Mouse (Mus musculus): ENCODE data around the gene Fam117a. TPM values are rescaled to one million over a fixed set of nuclear protein-coding genes. Genes with fewer than 3 reads are reported as not detected.

Gene Fam117a
- total and polyA plus RNA-seq, 2 experiments: 1.8 to 7.4 TPM

DNA sequence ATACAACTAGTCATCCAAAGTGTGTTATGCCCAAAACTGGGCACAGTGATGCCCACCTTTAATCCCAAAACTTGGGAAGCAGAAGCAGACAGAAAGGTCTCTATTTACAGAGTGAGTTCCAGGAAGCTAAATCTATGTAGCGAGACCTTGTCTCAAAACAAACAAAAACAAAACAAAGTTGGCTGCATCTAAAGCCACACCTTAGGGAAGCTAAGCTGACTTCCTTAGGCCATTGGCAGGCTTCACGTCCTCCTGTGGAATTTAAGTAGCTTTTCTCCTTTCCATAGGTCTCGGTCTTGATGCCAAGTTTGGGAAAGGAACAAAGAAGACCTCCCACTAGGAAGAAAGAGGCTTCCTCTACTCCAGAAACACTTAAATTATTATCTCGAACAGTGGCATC, 54.4 kb downstream of the Fam117a start:
- no peak overlapping the region for H3K9ac ChIP-seq (ENCODE audit: low read depth, low read length)
- 72% methylated on average over 4 of the region's 4 CpGs for WGBS
- no peak overlapping the region for H3K27ac ChIP-seq (replicated peaks; ENCODE audit: insufficient read depth, low read depth, low read length)
- H3K36me3 ChIP-seq (ENCODE audit: control insufficient read depth, insufficient read depth, low read length): peaks cover 27% of the 10 kb centered on the region
- DNase-seq (ENCODE audit: extremely low read depth, low read depth, low spot score): no peak
- H3K27me3 ChIP-seq (ENCODE audit: control insufficient read depth, insufficient read depth, low read length): no peaks in the 10 kb centered on the region
- TF ChIP-seq POLR2A (IDR thresholded peaks at IDR 0.05; ENCODE audit: extremely low read depth, insufficient read depth, low read length) (no peak), CTCF (IDR thresholded peaks at IDR 0.05; ENCODE audit: low read depth, low read length) (no peak)
- no peak overlapping the region for H3K4me3 ChIP-seq (ENCODE audit: insufficient read depth, low read depth, low read length)
- no peaks in the 10 kb centered on the region for H3K79me2 ChIP-seq (ENCODE audit: control insufficient read depth, insufficient read depth, low read length)
- H3K4me1 ChIP-seq (ENCODE audit: control insufficient read depth, insufficient read depth, low read length): peaks cover 12% of the 10 kb centered on the region

DNA sequence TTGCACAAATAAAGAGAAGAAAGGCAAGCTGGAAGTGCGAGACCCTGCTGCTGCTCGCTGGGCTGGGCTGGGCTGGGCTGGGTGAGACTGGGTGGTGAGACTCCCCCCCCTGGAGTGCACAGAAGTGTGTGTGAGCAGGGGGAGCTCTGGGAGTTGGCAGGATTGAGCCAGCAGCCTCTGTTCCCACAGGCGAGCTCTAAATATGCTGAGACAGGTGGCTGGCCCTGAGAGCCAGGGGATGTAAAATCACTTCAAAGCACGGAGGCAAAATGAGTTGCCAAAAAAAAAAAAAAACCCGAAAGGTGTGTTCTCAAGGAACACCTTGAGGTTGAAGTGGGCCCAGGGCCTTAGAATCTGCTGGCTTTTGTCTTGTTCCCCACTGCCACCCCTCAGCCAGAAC, 54.9 kb downstream of the Fam117a start:
- WGBS: 79% methylated on average over 5 of the region's 5 CpGs

DNA sequence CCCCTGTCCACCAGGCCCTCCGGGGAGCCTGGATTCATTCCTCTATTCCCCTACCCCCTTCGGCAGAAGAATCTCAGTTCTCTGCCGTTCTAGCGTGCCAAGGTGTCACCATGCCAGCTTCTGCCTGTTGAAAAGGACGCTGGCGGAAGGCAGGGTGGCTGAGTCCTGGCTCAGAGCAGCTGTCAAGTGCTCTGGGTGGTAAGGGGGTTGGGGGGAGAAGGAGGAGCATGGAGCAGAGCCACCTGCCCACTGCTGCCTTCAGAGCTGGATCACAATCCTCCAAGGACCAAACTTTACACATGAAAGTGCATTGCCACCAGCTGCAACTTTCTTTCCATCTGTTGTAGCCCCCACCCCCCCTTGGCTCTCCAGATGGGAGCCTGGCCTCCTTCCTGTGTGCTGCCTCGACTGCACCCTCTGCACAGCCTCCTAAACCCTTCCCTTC, 55.4 kb downstream of the Fam117a start:
- no peaks in the 10 kb centered on the region for H3K27me3 ChIP-seq (ENCODE audit: control insufficient read depth, insufficient read depth, low read length)
- no peak for TF ChIP-seq CTCF (IDR thresholded peaks at IDR 0.05; ENCODE audit: low read depth, low read length)
- no peak for TF ChIP-seq POLR2A (IDR thresholded peaks at IDR 0.05; ENCODE audit: extremely low read depth, insufficient read depth, low read length)
- DNase-seq (ENCODE audit: extremely low read depth, low read depth, low spot score): no peak
- no peaks in the 10 kb centered on the region for H3K79me2 ChIP-seq (ENCODE audit: control insufficient read depth, insufficient read depth, low read length)
- H3K9ac ChIP-seq (ENCODE audit: low read depth, low read length): no peak overlapping the region
- H3K27ac ChIP-seq (replicated peaks; ENCODE audit: insufficient read depth, low read depth, low read length): no peak overlapping the region
- whole genome bisulfite sequencing: 67% methylated on average over 7 of the region's 7 CpGs
- peaks cover 3% of the 10 kb centered on the region; the same call in 1 of the 2 replicates for H3K4me1 ChIP-seq (ENCODE audit: control insufficient read depth, insufficient read depth, low read length)
- no peak overlapping the region for H3K4me3 ChIP-seq (ENCODE audit: insufficient read depth, low read depth, low read length)
- H3K36me3 ChIP-seq (ENCODE audit: control insufficient read depth, insufficient read depth, low read length): peaks cover 27% of the 10 kb centered on the region

More for the DNA sequence above, 54.9 kb downstream of the Fam117a start:
- peaks cover 27% of the 10 kb centered on the region for H3K36me3 ChIP-seq (ENCODE audit: control insufficient read depth, insufficient read depth, low read length)
- TF ChIP-seq POLR2A (IDR thresholded peaks at IDR 0.05; ENCODE audit: extremely low read depth, insufficient read depth, low read length) (no peak), CTCF (IDR thresholded peaks at IDR 0.05; ENCODE audit: low read depth, low read length) (no peak)
- H3K9ac ChIP-seq (ENCODE audit: low read depth, low read length): no peak overlapping the region
- no peak for DNase-seq (ENCODE audit: extremely low read depth, low read depth, low spot score)
- no peak overlapping the region for H3K4me3 ChIP-seq (ENCODE audit: insufficient read depth, low read depth, low read length)
- peaks cover 7% of the 10 kb centered on the region; the same call in 1 of the 2 replicates for H3K4me1 ChIP-seq (ENCODE audit: control insufficient read depth, insufficient read depth, low read length)
- H3K27ac ChIP-seq (replicated peaks; ENCODE audit: insufficient read depth, low read depth, low read length): no peak overlapping the region
- H3K79me2 ChIP-seq (ENCODE audit: control insufficient read depth, insufficient read depth, low read length): no peaks in the 10 kb centered on the region
- H3K27me3 ChIP-seq (ENCODE audit: control insufficient read depth, insufficient read depth, low read length): no peaks in the 10 kb centered on the region

DNA sequence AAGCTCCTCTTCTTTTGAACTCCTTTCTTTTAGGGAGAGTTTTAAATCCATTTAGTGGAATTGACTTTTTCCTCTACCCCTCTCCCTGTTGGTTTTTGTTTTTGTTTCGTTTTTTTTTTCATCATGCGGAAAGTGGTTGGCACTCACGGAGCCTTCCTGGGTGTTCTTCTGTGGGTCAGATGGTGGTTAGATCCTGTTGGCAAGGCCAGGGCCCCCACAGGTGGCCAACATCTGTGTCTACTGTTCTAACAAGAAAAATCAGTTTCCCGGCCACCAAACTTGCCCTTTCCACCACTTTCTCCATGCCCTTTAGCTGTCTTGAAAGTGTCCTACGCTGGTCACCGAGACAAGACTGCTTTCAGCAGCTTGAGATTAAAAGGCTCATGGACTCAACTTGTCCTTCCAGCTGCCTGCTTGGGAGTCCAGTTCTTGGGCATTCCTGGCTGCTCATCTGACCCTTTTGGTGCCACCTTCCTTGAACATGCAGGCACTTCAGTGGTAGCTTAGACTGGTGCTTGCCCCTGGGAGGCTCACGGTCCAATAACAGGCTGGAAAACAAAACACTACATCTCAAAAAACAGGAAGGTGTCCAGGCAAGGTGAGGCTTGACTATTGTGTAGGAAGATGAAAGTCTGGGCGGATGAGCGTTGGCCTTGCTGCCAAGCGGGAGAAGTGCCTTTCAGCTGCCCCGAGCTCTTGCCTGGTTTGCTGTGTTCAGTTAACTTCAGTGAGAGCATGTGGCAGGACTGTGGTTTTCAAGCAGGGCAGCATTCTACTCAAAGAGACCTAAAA, 56.1 kb downstream of the Fam117a start:
- H3K4me1 ChIP-seq (ENCODE audit: control insufficient read depth, insufficient read depth, low read length): peaks cover under 1% of the 10 kb centered on the region
- no peak for DNase-seq (ENCODE audit: extremely low read depth, low read depth, low spot score)
- H3K27me3 ChIP-seq (ENCODE audit: control insufficient read depth, insufficient read depth, low read length): no peaks in the 10 kb centered on the region
- H3K79me2 ChIP-seq (ENCODE audit: control insufficient read depth, insufficient read depth, low read length): no peaks in the 10 kb centered on the region
- peaks cover 23% of the 10 kb centered on the region for H3K36me3 ChIP-seq (ENCODE audit: control insufficient read depth, insufficient read depth, low read length)
- 84% methylated on average over 11 of the region's 11 CpGs for WGBS
- no peak overlapping the region for H3K9ac ChIP-seq (ENCODE audit: low read depth, low read length)
- no peak overlapping the region for H3K27ac ChIP-seq (replicated peaks; ENCODE audit: insufficient read depth, low read depth, low read length)
- no peak overlapping the region for H3K4me3 ChIP-seq (ENCODE audit: insufficient read depth, low read depth, low read length)
- TF ChIP-seq POLR2A (IDR thresholded peaks at IDR 0.05; ENCODE audit: extremely low read depth, insufficient read depth, low read length) (no peak), CTCF (IDR thresholded peaks at IDR 0.05; ENCODE audit: low read depth, low read length) (no peak)

DNA sequence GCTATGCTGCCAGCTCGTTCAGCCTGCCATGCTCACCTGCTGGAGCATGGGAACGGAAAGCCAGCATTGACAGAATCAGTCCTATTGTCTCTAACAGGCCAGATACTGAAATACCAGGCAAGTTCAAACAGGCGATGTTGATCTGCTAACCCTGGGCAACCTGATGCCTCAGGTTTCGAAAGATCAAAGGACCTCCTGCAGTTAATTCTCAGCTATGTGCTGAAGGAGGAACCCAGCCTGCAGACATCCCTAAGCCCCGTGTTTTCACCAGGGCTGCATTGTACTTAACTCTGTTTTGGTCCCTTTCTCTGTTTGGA, 56.6 kb downstream of the Fam117a start:
- Histone ChIP-seq H3K36me3 (ENCODE audit: control insufficient read depth, insufficient read depth, low read length) (peaks cover 20% of the 10 kb centered on the region), H3K27me3 (ENCODE audit: control insufficient read depth, insufficient read depth, low read length) (no peaks in the 10 kb centered on the region), H3K79me2 (ENCODE audit: control insufficient read depth, insufficient read depth, low read length) (no peaks in the 10 kb centered on the region), H3K27ac (replicated peaks; ENCODE audit: insufficient read depth, low read depth, low read length) (no peak overlapping the region), H3K9ac (ENCODE audit: low read depth, low read length) (no peak overlapping the region), H3K4me3 (ENCODE audit: insufficient read depth, low read depth, low read length) (no peak overlapping the region), H3K4me1 (ENCODE audit: control insufficient read depth, insufficient read depth, low read length) (peaks cover 5% of the 10 kb centered on the region)
- TF ChIP-seq POLR2A (IDR thresholded peaks at IDR 0.05; ENCODE audit: extremely low read depth, insufficient read depth, low read length) (no peak), CTCF (IDR thresholded peaks at IDR 0.05; ENCODE audit: low read depth, low read length) (no peak)
- WGBS: 48% methylated on average over 5 of the region's 5 CpGs
- DNase-seq (ENCODE audit: extremely low read depth, low read depth, low spot score): no peak

DNA sequence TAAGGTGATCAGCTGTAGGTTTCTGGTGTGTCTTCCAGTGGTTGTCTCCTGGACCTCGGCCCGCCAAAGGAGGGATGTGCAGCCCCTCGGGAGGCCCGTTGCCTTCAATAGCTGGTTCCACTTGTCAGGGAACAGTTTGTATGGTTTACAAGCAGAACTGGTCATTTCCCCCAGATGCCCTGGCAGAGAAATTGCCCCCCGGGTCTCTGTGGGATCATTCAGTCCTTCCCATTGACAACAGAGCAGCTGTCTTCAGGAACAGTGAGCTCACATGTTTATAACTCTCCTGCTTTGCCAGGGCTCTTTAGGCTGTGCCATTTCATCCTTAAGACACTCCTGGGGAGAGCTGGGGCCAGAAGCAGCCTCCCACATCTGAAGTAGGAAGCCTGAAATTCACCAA, 57.3 kb downstream of the Fam117a start:
- no peak for DNase-seq (ENCODE audit: extremely low read depth, low read depth, low spot score)
- 66% methylated on average over 5 of the region's 5 CpGs for WGBS
- H3K4me1 ChIP-seq (ENCODE audit: control insufficient read depth, insufficient read depth, low read length): peaks cover 5% of the 10 kb centered on the region

More for the DNA sequence above, 57.3 kb downstream of the Fam117a start:
- TF ChIP-seq CTCF (IDR thresholded peaks at IDR 0.05; ENCODE audit: low read depth, low read length): no peak
- TF ChIP-seq POLR2A (IDR thresholded peaks at IDR 0.05; ENCODE audit: extremely low read depth, insufficient read depth, low read length): no peak
- Histone ChIP-seq H3K36me3 (ENCODE audit: control insufficient read depth, insufficient read depth, low read length) (peaks cover 19% of the 10 kb centered on the region), H3K79me2 (ENCODE audit: control insufficient read depth, insufficient read depth, low read length) (no peaks in the 10 kb centered on the region), H3K27me3 (ENCODE audit: control insufficient read depth, insufficient read depth, low read length) (no peaks in the 10 kb centered on the region), H3K27ac (replicated peaks; ENCODE audit: insufficient read depth, low read depth, low read length) (no peak overlapping the region), H3K4me3 (ENCODE audit: insufficient read depth, low read depth, low read length) (no peak overlapping the region), H3K9ac (ENCODE audit: low read depth, low read length) (no peak overlapping the region)
